ENCODE assay signal across 12 mouse cellular contexts in genomic region chr8:97270582-97270981, GRCm38 (mm10).
"Had no signal": no experiment of that assay in that cellular context is flagged by ENCODE, and none has a peak within 500 bp of the region (broad histone marks: within the 10 kb centered on the region; RNA-seq: fewer than 3 reads in every experiment).

No protein-coding gene starts in this region.

- H3K36me3 ChIP-seq: limb, embryonic 13.5 days; midbrain, embryonic 12.5 days; stomach, embryonic 15.5 days had no signal

- H3K27ac ChIP-seq: limb, embryonic 13.5 days; liver, embryonic 14.5 days; midbrain, embryonic 12.5 days; stomach, embryonic 15.5 days had no signal

- DNase-seq: kidney, adult 2 months; left cerebral cortex, postnatal 4 days; lung, adult 18-20 months; lung, postnatal 4 days; right cerebral cortex, postnatal 14 days; thymus, adult 2 months; thymus, postnatal 25 days had no signal

- H3K9ac ChIP-seq: limb, embryonic 13.5 days; liver, embryonic 14.5 days; midbrain, embryonic 12.5 days; stomach, embryonic 15.5 days had no signal

- H3K4me3 ChIP-seq: limb, embryonic 13.5 days; midbrain, embryonic 12.5 days; stomach, embryonic 15.5 days had no signal

- H3K4me2 ChIP-seq: limb, embryonic 13.5 days; midbrain, embryonic 12.5 days; stomach, embryonic 15.5 days had no signal

- H3K27me3 ChIP-seq: limb, embryonic 13.5 days; midbrain, embryonic 12.5 days; stomach, embryonic 15.5 days had no signal

- ATAC-seq: lung, postnatal 0 days had no signal

- H3K9me3 ChIP-seq: limb, embryonic 13.5 days; midbrain, embryonic 12.5 days; stomach, embryonic 15.5 days had no signal

- H3K4me1 ChIP-seq: stomach, embryonic 15.5 days had no signal
